Mouse (Mus musculus) embryonic stem cell, embryonic (primary cell): ENCODE data around the gene Olfr206.
"Not testable (repeated sequence)": the region's sequence is repeated elsewhere in the genome, so short reads cannot be mapped to it uniquely, and the experiment has no call there.

Experiments used
- CTCF ChIA-PET, 4 experiments: fragments of 300-600 bp in 2 of 4; fragments of 350-600 bp in 2 of 4; sonication (Branson Sonifier 250); formaldehyde crosslinking; loops; one replicate each; lab custom pipeline; 2022; ENCODE audit warnings: inconsistent platforms in 2 of 4; lab: Charles Lee
- POLR2A ChIA-PET, 4 experiments: fragments of 300-600 bp in 2 of 4; fragments of 350-600 bp in 2 of 4; sonication (Branson Sonifier 250); formaldehyde crosslinking; loops; one replicate each; lab custom pipeline; 2022; ENCODE audit warnings: antibody characterized with exemption in 4 of 4, inconsistent platforms in 1 of 4; lab: Charles Lee

Gene Olfr206

DNA sequence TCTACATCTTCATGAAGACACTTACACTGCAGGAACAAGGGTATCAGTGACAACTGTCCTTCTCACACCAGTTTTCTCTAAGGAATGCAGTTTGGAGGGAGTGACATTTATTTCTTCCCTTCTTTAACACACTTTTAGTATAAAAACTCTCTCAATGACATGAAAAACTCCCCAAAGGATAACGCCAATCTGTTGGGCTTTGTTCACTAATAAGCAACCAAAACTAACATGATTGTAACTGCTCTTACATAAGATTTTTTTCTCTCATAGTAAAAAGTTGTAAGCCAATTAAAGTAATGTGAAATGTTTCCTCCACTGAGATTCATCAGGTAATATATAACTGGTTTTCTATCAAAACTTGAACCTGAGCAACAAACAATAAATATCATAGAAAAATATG is at the start of gene Olfr206:
Gene Olfr206 (minus strand): TSS at position 101 of the 400 bp plus-strand sequence.
- POLR2A ChIA-PET = no interaction called here
- CTCF ChIA-PET = no interaction called here

DNA sequence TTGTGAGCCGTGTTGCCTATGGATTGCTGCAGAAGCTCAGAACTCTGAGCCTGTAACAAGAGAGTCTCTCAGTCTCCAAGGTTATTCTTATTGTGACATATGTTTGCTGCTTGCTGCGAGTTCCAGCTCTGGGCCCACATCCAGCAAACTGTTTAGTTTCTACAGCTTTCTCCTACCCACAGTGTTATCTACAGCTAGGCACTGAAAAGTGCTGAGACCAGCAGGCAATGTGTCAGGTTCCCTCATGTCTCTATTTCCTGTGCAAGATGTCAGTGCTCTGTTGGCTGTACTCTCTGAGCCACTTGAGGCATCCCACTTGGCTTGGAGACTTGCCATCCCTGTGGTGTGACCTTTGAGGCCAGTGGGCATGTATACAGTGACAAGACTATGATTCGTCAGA is 44.3 kb upstream of the Olfr206 start:
- CTCF ChIA-PET = interaction anchor here in 1 of 4 experiments (1.1 kb wide), 1 partner anchor 10 kb away, joined by 3 read pairs; no protein-coding TSS in a partner anchor
- POLR2A ChIA-PET = no interaction called here

DNA sequence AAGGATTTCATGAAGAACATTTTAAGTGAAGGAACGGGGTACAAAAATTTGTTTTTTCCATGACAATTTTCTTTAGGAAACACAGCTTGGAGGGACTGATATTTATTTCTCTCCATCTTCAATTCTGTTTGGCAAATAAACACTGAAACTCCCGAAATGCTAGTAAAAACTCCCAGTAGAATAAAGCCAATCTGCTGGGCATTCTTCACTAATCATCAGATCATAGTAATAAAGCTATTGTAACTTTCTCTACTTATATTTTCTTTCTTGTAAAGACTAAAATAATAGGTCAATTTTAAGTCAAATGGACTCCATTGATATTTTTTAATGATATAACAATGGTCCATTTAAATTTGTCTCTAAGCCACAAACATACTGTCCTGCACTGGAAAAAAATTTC is 14.8 kb upstream of the Olfr206 start, which contains the start of gene Olfr209:
Gene Olfr209 (minus strand): TSS at position 101 of the 400 bp plus-strand sequence.
- ChIA-PET POLR2A (no interaction called here), CTCF (no interaction called here)

DNA sequence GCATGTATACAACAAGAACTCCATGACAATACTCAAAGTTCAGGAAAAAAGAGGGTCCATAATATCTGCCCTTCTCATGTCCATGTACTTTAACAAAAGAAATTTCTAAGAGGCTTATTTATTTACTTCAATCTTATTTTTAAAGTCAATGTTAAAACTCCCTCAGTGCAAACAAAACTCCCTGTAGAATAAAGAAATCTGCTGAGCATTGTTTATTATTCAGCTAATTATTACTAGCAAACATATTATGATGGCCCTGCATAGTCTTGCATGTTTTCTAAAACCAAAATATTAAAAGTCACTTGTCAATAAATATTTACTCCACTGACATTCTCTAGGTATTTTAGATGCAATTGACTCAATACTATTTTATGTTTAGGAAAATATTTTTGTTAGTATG is 18.0 kb downstream of the Olfr206 start, which contains the start of gene Olfr205:
Gene Olfr205 (minus strand): TSS at position 101 of the 400 bp plus-strand sequence.
- ChIA-PET POLR2A (no interaction called here), CTCF (no interaction called here)

DNA sequence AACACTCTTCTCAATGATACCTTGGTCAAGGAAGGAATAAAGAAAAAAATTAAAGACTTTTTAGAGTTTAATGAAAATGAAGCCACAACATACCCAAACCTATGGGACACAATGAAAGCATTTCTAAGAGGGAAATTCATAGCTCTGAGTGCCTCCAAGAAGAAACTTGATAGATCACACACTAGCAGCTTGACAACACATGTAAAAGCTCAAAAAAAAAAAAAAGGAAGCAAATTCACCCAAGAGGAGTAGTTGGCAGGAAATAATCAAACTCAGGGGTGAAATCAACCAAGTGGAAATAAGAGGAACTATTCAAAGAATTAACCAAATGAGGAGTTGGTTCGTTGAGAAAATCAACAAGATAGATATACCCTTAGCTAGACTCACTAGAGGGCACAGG is 25.8 kb downstream of the Olfr206 start:
- CTCF ChIA-PET, POLR2A ChIA-PET: not testable (repeated sequence)

DNA sequence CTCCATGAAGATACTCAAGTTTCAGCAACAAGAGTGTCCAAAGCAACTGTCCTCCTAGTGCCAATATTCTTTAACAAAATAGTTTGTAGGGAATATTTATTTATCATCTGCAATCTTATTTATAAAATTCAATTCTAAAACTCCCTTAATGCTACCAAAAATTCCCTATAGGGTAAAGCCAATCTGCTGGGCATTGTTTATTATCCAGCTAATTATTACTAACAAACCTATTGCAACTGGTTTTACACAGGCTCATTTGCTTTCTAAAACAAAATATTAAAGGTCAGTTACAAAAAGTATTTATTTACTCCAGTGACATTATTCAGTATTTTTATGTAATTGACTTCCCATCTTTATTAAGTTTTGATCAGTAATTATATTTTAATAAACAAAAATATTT is 30.9 kb downstream of the Olfr206 start, which contains the start of gene Olfr204:
Gene Olfr204 (minus strand): TSS at position 101 of the 400 bp plus-strand sequence.
- POLR2A ChIA-PET = no interaction called here
- CTCF ChIA-PET = no interaction called here

DNA sequence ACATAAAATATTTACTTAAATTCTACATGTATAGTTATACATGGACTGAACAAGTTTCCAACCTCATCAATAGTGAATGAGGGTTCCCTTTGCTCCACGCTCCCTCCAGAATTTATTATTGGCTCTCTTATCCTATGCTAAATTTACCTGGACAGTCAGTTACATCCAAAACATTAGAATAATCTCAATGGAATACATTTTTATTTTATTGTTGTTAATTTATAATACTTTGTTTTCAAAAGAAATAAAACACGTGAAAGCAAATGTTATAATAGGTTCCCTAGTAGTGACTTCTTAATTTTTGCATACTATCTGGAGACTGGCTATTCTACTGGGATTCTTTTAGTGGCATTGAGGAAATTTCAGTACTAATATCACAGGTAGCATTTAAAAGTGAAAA is 50.5 kb downstream of the Olfr206 start, which contains the start of gene Olfr203:
Gene Olfr203 (plus strand): TSS at position 301 of the 400 bp plus-strand sequence.
- ChIA-PET POLR2A (no interaction called here), CTCF (no interaction called here)
